Mouse (Mus musculus) E14TG2a.4 (cell line): ENCODE measurements at regions not wholly inside any gene's neighbourhood (a gene's known extent, or its start where the extent isn't known, plus 50 kb on each side); places are given as distances from the start of the nearest gene placed in this dataset.

Experiments
- CTCF ChIP-seq: conservative IDR thresholded peaks from 2 replicates; pipeline ENCODE4 v1.5.1; 2014; ENCODE audit warnings: low read length
- NANOG ChIP-seq: IDR thresholded peaks from 2 replicates; pipeline ENCODE4 v1.6.1; 2014; ENCODE audit warnings: borderline replicate concordance, low read length, mixed read lengths

GRCm38 (mm10) chrX:99395067-99395466, 76.0 kb downstream of the Pja1 start:
- TF ChIP-seq CTCF (no peak), NANOG (no peak)
